Comparison of ENCODE assay signal across 8 mouse cellular contexts in genomic region chr12:99627201-99627897, GRCm38 (mm10).
DNase-seq lines count a peak whose midpoint lies in the region; ATAC-seq lines count a peak whose summit lies in the region.

No protein-coding gene starts in this region.

- peak overlapping the region; percentile 61 for H3K4me3 ChIP-seq in embryonic facial prominence, embryonic 11.5 days (ENCODE audit: low read depth, low read length)
- H3K4me3 ChIP-seq in stomach, embryonic 14.5 days (ENCODE audit: low read depth, low read length): peak overlapping the region; percentile 65

- peak; percentile 26 to 68 for DNase-seq in adrenal gland, adult (ENCODE audit: inconsistent age in 2 of 2, low spot score in 1 of 2)
- no peak for DNase-seq in adrenal gland, postnatal 4 days (ENCODE audit: low spot score in 2 of 2)
- DNase-seq in CD4-positive, CD25-positive, alpha-beta regulatory T cell, adult 2 months (ENCODE audit: low read depth, low spot score): peak; percentile 59
- peak; percentile 22 for DNase-seq in embryonic facial prominence, embryonic 11.5 days (ENCODE audit: low spot score)
- peak; percentile 12 to 36 for DNase-seq in heart, postnatal 14 days
- peak; percentile 46 for DNase-seq in layer of hippocampus, adult 11-12 months (ENCODE audit: low spot score)
- peak; percentile 40 for DNase-seq in lung, postnatal 25 days (ENCODE audit: low spot score)

- no peaks in the 10 kb centered on the region for H3K9me3 ChIP-seq in embryonic facial prominence, embryonic 11.5 days (replicated peaks; ENCODE audit: control insufficient read depth, low read length)
- H3K9me3 ChIP-seq in stomach, embryonic 14.5 days (ENCODE audit: control insufficient read depth, low read depth, low read length): no peaks in the 10 kb centered on the region

- peak overlapping the region; percentile 82 for H3K4me2 ChIP-seq in embryonic facial prominence, embryonic 11.5 days (ENCODE audit: low read depth, low read length)
- peak overlapping the region; percentile 69 for H3K4me2 ChIP-seq in stomach, embryonic 14.5 days (replicated peaks; ENCODE audit: low read depth, low read length)

- no peak overlapping the region for H3K27ac ChIP-seq in embryonic facial prominence, embryonic 11.5 days (replicated peaks; ENCODE audit: low read depth, low read length)
- no peak overlapping the region for H3K27ac ChIP-seq in stomach, embryonic 14.5 days (ENCODE audit: low read length)

- no peaks in the 10 kb centered on the region for H3K27me3 ChIP-seq in embryonic facial prominence, embryonic 11.5 days (ENCODE audit: control insufficient read depth, insufficient read depth, low read length)
- no peaks in the 10 kb centered on the region for H3K27me3 ChIP-seq in stomach, embryonic 14.5 days (ENCODE audit: control insufficient read depth, insufficient read depth, low read length)

- WGBS in embryonic facial prominence, embryonic 11.5 days: under 1% methylated on average over 40 of the region's 40 CpGs
- 1% methylated on average over 40 of the region's 40 CpGs for WGBS in stomach, embryonic 14.5 days

- peaks cover 2% of the 10 kb centered on the region; the same call in 1 of the 2 replicates for H3K4me1 ChIP-seq in embryonic facial prominence, embryonic 11.5 days (ENCODE audit: control insufficient read depth, insufficient read depth, low read length)
- 0 out of 2 replicates have a peak, but pooled peaks cover 5% of the 10 kb centered on the region for H3K4me1 ChIP-seq in stomach, embryonic 14.5 days (ENCODE audit: control insufficient read depth, insufficient read depth, low read length)

- peak overlapping the region; percentile 37 for H3K9ac ChIP-seq in embryonic facial prominence, embryonic 11.5 days (replicated peaks; ENCODE audit: low read length)
- peak overlapping the region; percentile 10; the same call in 1 of the 2 replicates for H3K9ac ChIP-seq in stomach, embryonic 14.5 days (replicated peaks; ENCODE audit: low read depth, low read length)

- ATAC-seq in embryonic facial prominence, embryonic 11.5 days (replicated peaks; ENCODE audit: insufficient number of reproducible peaks, low FRiP score, low TSS enrichment, low read depth): no peak
- peak; percentile 63; the same call in 1 of the 2 replicates for ATAC-seq in stomach, embryonic 14.5 days (ENCODE audit: insufficient number of reproducible peaks, insufficient read depth, low FRiP score, low read depth)

- intact Hi-C loops in heart, postnatal 14 days (cut with DNase I): loop anchor here (5.0 to 10.0 kb wide), 4 partner anchors 40 to 530 kb away; partner anchors contain the start of gene Foxn3

- no peaks in the 10 kb centered on the region for H3K36me3 ChIP-seq in embryonic facial prominence, embryonic 11.5 days (replicated peaks; ENCODE audit: control insufficient read depth, insufficient read depth, low read depth, low read length)
- no peaks in the 10 kb centered on the region for H3K36me3 ChIP-seq in stomach, embryonic 14.5 days (ENCODE audit: control insufficient read depth, insufficient read depth, low read length)

Comparison
In these comparisons a context has a peak if more than half of its experiments do, and no peak if none do; other contexts are left out.
1. DNase-seq: peak in adrenal gland, adult (2 of 2), CD4-positive, CD25-positive, alpha-beta regulatory T cell, adult 2 months (single experiment), embryonic facial prominence, embryonic 11.5 days (single experiment), heart, postnatal 14 days (2 of 2), layer of hippocampus, adult 11-12 months (single experiment) and lung, postnatal 25 days (single experiment); none in adrenal gland, postnatal 4 days (0 of 2).